Mouse (Mus musculus) lung, postnatal 0 days (tissue): ENCODE data around the gene Dscam. TPM values are rescaled to one million over a fixed set of nuclear protein-coding genes. Genes with fewer than 3 reads are reported as not detected.

Source experiments
- ATAC-seq: fragments of 200-750 bp; cut with Nextera tagmentation; 2 replicates; pipeline ENCODE4 v1.8.0; 2017; ENCODE audit warnings: moderate library complexity
- DNase-seq: peaks from one replicate; pipeline ENCODE4 v3.0.0-alpha.2; 2016; ENCODE audit warnings: low spot score
- H3K27ac ChIP-seq: fragments of 300-500 bp; sonication (generic); 2 replicates; pipeline ENCODE4 v1.5.1; 2014; ENCODE audit warnings: antibody characterized with exemption, mild to moderate bottlenecking, low read length, mixed read lengths
- H3K27me3 ChIP-seq: fragments of 300-500 bp; sonication (generic); replicated peaks from 2 replicates; pipeline ENCODE4 v1.6.1; 2014; ENCODE audit warnings: low read length, mixed read lengths; ENCODE audit not compliant: insufficient read depth
- H3K36me3 ChIP-seq: fragments of 300-500 bp; sonication (generic); 2 replicates; pipeline ENCODE4 v1.6.1; 2014; ENCODE audit warnings: low read length, mixed read lengths; ENCODE audit not compliant: insufficient read depth
- H3K4me1 ChIP-seq: fragments of 300-500 bp; sonication (generic); 2 replicates; pipeline ENCODE4 v1.6.1; 2014; ENCODE audit warnings: antibody characterized with exemption, low read depth, low read length, mixed read lengths; ENCODE audit not compliant: insufficient read depth
- H3K4me2 ChIP-seq: fragments of 300-500 bp; sonication (generic); replicated peaks from 2 replicates; pipeline ENCODE4 v1.6.1; 2014; ENCODE audit warnings: low read depth, mild to moderate bottlenecking, low read length, moderate library complexity, mixed read lengths
- H3K4me3 ChIP-seq: fragments of 300-500 bp; sonication (generic); 2 replicates; pipeline ENCODE4 v1.5.1; 2014; ENCODE audit warnings: low read depth, low read length
- H3K9ac ChIP-seq: fragments of 300-500 bp; sonication (generic); replicated peaks from 2 replicates; pipeline ENCODE4 v1.6.1; 2014; ENCODE audit warnings: low read depth, mild to moderate bottlenecking
- H3K9me3 ChIP-seq: fragments of 300-500 bp; sonication (generic); 2 replicates; pipeline ENCODE4 v1.6.1; 2016; ENCODE audit warnings: low read length, mixed read lengths
- CTCF ChIP-seq: IDR thresholded peaks from 2 replicates; pipeline ENCODE4 v1.5.1; 2016; ENCODE audit warnings: antibody characterized with exemption, mild to moderate bottlenecking
- EP300 ChIP-seq: IDR thresholded peaks from 2 replicates; pipeline ENCODE4 v1.6.1; 2016; ENCODE audit warnings: antibody characterized with exemption, mild to moderate bottlenecking, control low read depth
- WGBS: fragments of 180-500 bp; shearing (Covaris S2); extraction: QIAGEN DNeasy Blood & Tissue Kit; methylation state at CpG from one replicate; pipeline ENCODE4 v1.1.7; 2014; 5-methylcytosine and 5-hydroxymethylcytosine counted together
- polyA plus RNA-seq: library from polyadenylated mRNA; unstranded; fragments of >200 nt; fragmentation: Nextera tagmentation; extraction: Ambion mirVana; gene quantifications from 2 replicates; pipeline ENCODE4 v1.2.1, GENCODE M21; 2015

Gene Dscam
- polyA plus RNA-seq, 1 experiment from 2014 or later: not detected

GRCm38 (mm10) chr16:96676663-96677062 lies 493.9 kb downstream of the Dscam start:
- Histone ChIP-seq H3K4me3 (no peak overlapping the region), H3K27ac (no peak overlapping the region), H3K9ac (no peak overlapping the region), H3K36me3 (no peaks in the 10 kb centered on the region), H3K4me1 (no peaks in the 10 kb centered on the region), H3K9me3 (no peaks in the 10 kb centered on the region), H3K27me3 (no peaks in the 10 kb centered on the region), H3K4me2 (no peak overlapping the region)
- no peak for ATAC-seq
- WGBS: 53% methylated on average over 1 of the region's 1 CpGs
- TF ChIP-seq CTCF: no peak
- TF ChIP-seq EP300: no peak
- no peak for DNase-seq

- Histone ChIP-seq H3K4me2 (no peak overlapping the region), H3K9ac (no peak overlapping the region), H3K4me3 (no peak overlapping the region), H3K27ac (no peak overlapping the region), H3K4me1 (no peaks in the 10 kb centered on the region), H3K9me3 (no peaks in the 10 kb centered on the region), H3K36me3 (no peaks in the 10 kb centered on the region), H3K27me3 (no peaks in the 10 kb centered on the region)
- 77% methylated on average over 25 of the region's 25 CpGs for WGBS
- ATAC-seq (no peak), DNase-seq (no peak)
- TF ChIP-seq EP300: no peak
- no peak for TF ChIP-seq CTCF
These were observed 497.2 kb downstream of the Dscam start for GRCm38 (mm10) chr16:96673191-96673847.

- Histone ChIP-seq H3K36me3 (no peaks in the 10 kb centered on the region), H3K4me1 (no peaks in the 10 kb centered on the region), H3K4me3 (no peak overlapping the region), H3K9me3 (no peaks in the 10 kb centered on the region), H3K27ac (no peak overlapping the region), H3K27me3 (no peaks in the 10 kb centered on the region), H3K4me2 (no peak overlapping the region), H3K9ac (no peak overlapping the region)
- DNase-seq (peak; percentile 37), ATAC-seq (no peak)
- 58% methylated on average over 11 of the region's 11 CpGs for WGBS
- TF ChIP-seq CTCF: peak; percentile 70
- TF ChIP-seq EP300: no peak
These were observed 498.8 kb downstream of the Dscam start for GRCm38 (mm10) chr16:96671603-96672374.

DNA sequence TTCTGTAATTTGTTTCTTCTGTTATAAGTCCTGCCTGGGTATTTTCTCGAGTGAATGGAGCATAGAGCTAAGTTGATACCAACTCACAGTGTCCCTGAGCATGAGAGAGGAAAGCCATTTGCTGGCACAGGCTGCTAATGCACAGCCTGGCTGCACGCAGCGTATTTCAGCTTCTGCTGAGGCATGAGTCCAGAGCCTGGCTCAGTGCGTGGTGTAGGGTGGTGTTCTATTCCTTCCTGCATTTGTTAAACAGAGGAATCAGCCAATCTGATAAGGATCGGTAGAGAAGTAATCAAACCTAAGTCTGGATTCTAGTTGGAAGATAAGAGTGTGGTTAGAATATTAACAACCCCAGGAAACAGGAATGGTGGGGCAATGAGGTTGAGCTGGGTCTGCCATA lies 500.8 kb downstream of the Dscam start:
- WGBS: 33% methylated on average over 5 of the region's 5 CpGs
- Histone ChIP-seq H3K9me3 (no peaks in the 10 kb centered on the region), H3K4me1 (no peaks in the 10 kb centered on the region), H3K4me2 (no peak overlapping the region), H3K9ac (no peak overlapping the region), H3K27me3 (no peaks in the 10 kb centered on the region), H3K4me3 (no peak overlapping the region), H3K36me3 (no peaks in the 10 kb centered on the region), H3K27ac (no peak overlapping the region)
- TF ChIP-seq EP300 (peak; percentile 43; the same call in 1 of the 2 replicates), CTCF (no peak)
- peak; percentile 41; the same call in 1 of the 2 replicates for ATAC-seq
- DNase-seq: no peak

DNA sequence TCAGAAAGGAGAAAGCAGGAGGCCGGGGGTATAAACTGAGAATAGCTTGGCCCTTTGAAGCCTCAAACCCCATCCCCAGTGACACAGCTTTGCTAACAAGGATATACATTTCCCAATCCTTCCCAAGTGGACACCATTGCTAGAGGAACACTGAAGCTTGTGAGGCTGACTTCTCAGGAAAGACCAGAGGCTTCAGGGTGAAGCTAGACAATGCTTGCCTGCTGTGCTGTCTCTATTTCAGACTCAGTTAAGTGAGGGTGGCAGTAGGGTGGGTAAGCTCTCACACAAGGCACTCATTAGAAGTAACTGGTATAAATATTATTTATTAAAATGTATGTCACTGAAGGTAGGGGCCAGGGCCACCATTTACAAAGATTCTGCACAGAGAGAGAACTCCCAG lies 502.1 kb downstream of the Dscam start:
- DNase-seq (no peak), ATAC-seq (no peak)
- Histone ChIP-seq H3K9ac (no peak overlapping the region), H3K9me3 (no peaks in the 10 kb centered on the region), H3K27me3 (no peaks in the 10 kb centered on the region), H3K4me3 (no peak overlapping the region), H3K4me2 (no peak overlapping the region), H3K27ac (no peak overlapping the region), H3K4me1 (no peaks in the 10 kb centered on the region), H3K36me3 (no peaks in the 10 kb centered on the region)
- 56% methylated on average over 1 of the region's 1 CpGs for WGBS
- TF ChIP-seq EP300 (no peak), CTCF (no peak)

- Histone ChIP-seq H3K4me2 (no peak overlapping the region), H3K4me1 (no peaks in the 10 kb centered on the region), H3K4me3 (no peak overlapping the region), H3K9me3 (no peaks in the 10 kb centered on the region), H3K27me3 (no peaks in the 10 kb centered on the region), H3K36me3 (no peaks in the 10 kb centered on the region), H3K27ac (no peak overlapping the region), H3K9ac (no peak overlapping the region)
- WGBS: 78% methylated on average over 3 of the region's 3 CpGs
- TF ChIP-seq EP300: no peak
- 0 out of 2 replicates have a peak, but pooled peaks have one; percentile 2 for TF ChIP-seq CTCF
- DNase-seq (no peak), ATAC-seq (no peak)
These were observed 509.5 kb downstream of the Dscam start for GRCm38 (mm10) chr16:96661073-96661472.
